Mouse (Mus musculus): Measurements from ENCODE around the gene Ankk1. TPM values are rescaled to one million over a fixed set of nuclear protein-coding genes. Genes with fewer than 3 reads are reported as not detected.

The Ankk1 gene
- polyA plus RNA-seq, 1 experiment from 2014 or later, result 0.21 TPM

DNA sequence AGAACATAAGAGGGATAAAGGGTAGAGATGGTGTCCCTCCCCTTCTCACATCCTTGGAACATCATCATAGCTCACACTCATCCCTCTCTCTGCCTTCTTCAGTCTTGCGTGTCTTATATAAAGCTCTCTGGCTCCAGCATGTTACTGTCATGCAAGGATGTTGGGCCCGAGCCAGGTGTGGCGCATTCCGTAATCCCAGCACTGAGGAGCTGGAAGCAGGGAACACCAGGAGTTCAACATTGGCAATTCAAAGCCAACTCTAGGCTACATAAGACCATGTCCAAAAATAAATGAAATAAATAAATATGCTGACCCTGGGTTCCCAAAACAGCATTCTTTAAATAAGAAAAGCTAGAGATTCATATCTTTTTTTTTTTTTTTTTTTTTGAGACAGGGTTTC lies 46.9 kb downstream of the Ankk1 start:
- no peak overlapping the region for H3K9ac ChIP-seq (replicated peaks; ENCODE audit: low read depth, low read length)
- 91% methylated on average over 4 of the region's 4 CpGs for WGBS
- no peaks in the 10 kb centered on the region for H3K9me3 ChIP-seq (ENCODE audit: control insufficient read depth, low read length)
- no peak overlapping the region for H3K4me2 ChIP-seq (ENCODE audit: low read depth, low read length)
- no peaks in the 10 kb centered on the region for H3K36me3 ChIP-seq (ENCODE audit: control insufficient read depth, insufficient read depth, low read length)
- no peak overlapping the region for H3K27ac ChIP-seq (ENCODE audit: low read depth, low read length)
- no peaks in the 10 kb centered on the region for H3K4me1 ChIP-seq (ENCODE audit: control insufficient read depth, insufficient read depth, low read length)
- no peak overlapping the region for H3K4me3 ChIP-seq (ENCODE audit: low read depth, low read length)
- no peaks in the 10 kb centered on the region for H3K27me3 ChIP-seq (ENCODE audit: control insufficient read depth, insufficient read depth, low read length)
- no peak for ATAC-seq (ENCODE audit: low read depth)

DNA sequence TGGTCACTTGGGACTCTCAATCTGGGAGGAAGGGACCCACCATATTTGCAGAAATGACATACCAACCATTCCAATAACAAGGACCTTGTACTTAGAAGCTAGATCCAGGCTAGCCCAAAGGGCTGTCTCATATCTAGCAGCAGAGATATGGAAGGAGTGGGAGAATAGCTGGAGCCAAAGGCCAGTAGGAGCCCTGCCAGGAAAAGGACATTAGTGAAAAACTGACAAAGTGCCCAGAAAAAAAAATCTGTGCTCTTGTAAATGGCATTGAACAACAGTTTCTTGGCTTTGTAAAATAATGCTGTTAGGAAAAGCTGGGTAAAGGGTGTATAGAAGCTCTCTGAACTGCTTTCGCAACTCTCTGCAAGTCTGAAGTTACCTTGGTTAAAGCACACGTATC lies 52.9 kb downstream of the Ankk1 start:
- Histone ChIP-seq H3K9me3 (ENCODE audit: control insufficient read depth, low read length) (no peaks in the 10 kb centered on the region), H3K4me3 (ENCODE audit: low read depth, low read length) (no peak overlapping the region), H3K36me3 (ENCODE audit: control insufficient read depth, insufficient read depth, low read length) (no peaks in the 10 kb centered on the region), H3K27ac (ENCODE audit: low read depth, low read length) (no peak overlapping the region), H3K9ac (replicated peaks; ENCODE audit: low read depth, low read length) (no peak overlapping the region), H3K4me1 (ENCODE audit: control insufficient read depth, insufficient read depth, low read length) (no peaks in the 10 kb centered on the region), H3K27me3 (ENCODE audit: control insufficient read depth, insufficient read depth, low read length) (no peaks in the 10 kb centered on the region), H3K4me2 (ENCODE audit: low read depth, low read length) (no peak overlapping the region)
- ATAC-seq (ENCODE audit: low read depth), result no peak
- WGBS, result 92% methylated on average over 2 of the region's 2 CpGs

GRCm38 (mm10) chr9:49365763-49366162 lies 61.1 kb downstream of the Ankk1 start:
- Histone ChIP-seq H3K9me3 (ENCODE audit: control insufficient read depth, low read length) (no peaks in the 10 kb centered on the region), H3K27me3 (ENCODE audit: control insufficient read depth, insufficient read depth, low read length) (no peaks in the 10 kb centered on the region), H3K27ac (ENCODE audit: low read depth, low read length) (no peak overlapping the region), H3K9ac (replicated peaks; ENCODE audit: low read depth, low read length) (no peak overlapping the region), H3K36me3 (ENCODE audit: control insufficient read depth, insufficient read depth, low read length) (no peaks in the 10 kb centered on the region), H3K4me1 (ENCODE audit: control insufficient read depth, insufficient read depth, low read length) (no peaks in the 10 kb centered on the region), H3K4me3 (ENCODE audit: low read depth, low read length) (no peak overlapping the region), H3K4me2 (ENCODE audit: low read depth, low read length) (no peak overlapping the region)
- WGBS, result 18% methylated on average over 5 of the region's 5 CpGs
- ATAC-seq (ENCODE audit: low read depth), result no peak

Other genes starting within 250 kb of the Ankk1 start
- gene Gm4894, start 176.5 kb downstream of the Ankk1 start, polyA plus RNA-seq (2014; fragmentation: Nextera tagmentation; extraction: Ambion mirVana), result not detected in 2 replicates
- 4.1 and 5.7 TPM in 2 replicates for gene Drd2, start 86.4 kb downstream of the Ankk1 start, polyA plus RNA-seq (2014; fragmentation: Nextera tagmentation; extraction: Ambion mirVana)
- gene Ttc12, start 59.2 kb upstream of the Ankk1 start, polyA plus RNA-seq (2014; fragmentation: Nextera tagmentation; extraction: Ambion mirVana), result 1.9 and 2.0 TPM in 2 replicates